Mouse (Mus musculus) cortical plate, adult 2 months (tissue): ENCODE measurements around the gene Slc8a2.

Experiments used
- CTCF ChIP-seq: fragments of 200-500 bp; IDR thresholded peaks from 2 replicates; pipeline ENCODE4 v1.5.1; 2011; ENCODE audit warnings: mild to moderate bottlenecking, control low read depth, low read length; ENCODE audit not compliant: insufficient read depth; ENCODE audit errors: extremely low read depth
- POLR2A ChIP-seq: fragments of 200-500 bp; IDR thresholded peaks from 2 replicates; pipeline ENCODE4 v1.6.1; 2011; ENCODE audit warnings: mild to moderate bottlenecking, low read length, control low read depth; ENCODE audit not compliant: insufficient read depth; ENCODE audit errors: extremely low read depth

- TF ChIP-seq CTCF (no peak), POLR2A (no peak)
Measured at GRCm38 (mm10) chr7:16101081-16101480, 28.5 kb upstream of the Slc8a2 start.
